Mouse (Mus musculus) G1E-ER4 (cell line): Measurements from ENCODE around the gene Ubb. TPM values are rescaled to one million over a fixed set of nuclear protein-coding genes. Genes with fewer than 3 reads are reported as not detected.

ENCODE experiments used
- GATA1 ChIP-seq: IDR thresholded peaks from one replicate; pipeline ENCODE4 v1.8.0; 2012; ENCODE audit warnings: low read length, inconsistent platforms
- polyA plus RNA-seq: library from polyadenylated mRNA; stranded (reverse); fragments of >175 nt; gene quantifications from 2 replicates; pipeline ENCODE4 v1.2.3, GENCODE M21; 2012

The Ubb gene
- polyA plus RNA-seq, 1 experiment, result 1,001 TPM

- TF ChIP-seq GATA1, result no peak
Measured at GRCm38 (mm10) chr11:62566211-62566610, 15.2 kb downstream of the Ubb start.

- TF ChIP-seq GATA1, result no peak
Measured at GRCm38 (mm10) chr11:62568300-62568699, 17.3 kb downstream of the Ubb start.

GRCm38 (mm10) chr11:62573959-62574702 is 23.2 kb downstream of the Ubb start, which contains the start of gene Trpv2:
Gene Trpv2 (plus strand): TSS chr11:62574486.
- TF ChIP-seq GATA1, result no peak

- TF ChIP-seq GATA1, result no peak
Measured at GRCm38 (mm10) chr11:62574703-62575085, 23.7 kb downstream of the Ubb start.

GRCm38 (mm10) chr11:62575297-62575658 is 24.3 kb downstream of the Ubb start:
- TF ChIP-seq GATA1, result no peak

GRCm38 (mm10) chr11:62575659-62576438 is 24.9 kb downstream of the Ubb start:
- TF ChIP-seq GATA1, result no peak

- TF ChIP-seq GATA1, result peak; percentile 7
Measured at GRCm38 (mm10) chr11:62576530-62577152, 25.7 kb downstream of the Ubb start.

GRCm38 (mm10) chr11:62583031-62583430 is 32.1 kb downstream of the Ubb start:
- no peak for TF ChIP-seq GATA1

GRCm38 (mm10) chr11:62584671-62585206 is 33.8 kb downstream of the Ubb start:
- no peak for TF ChIP-seq GATA1

GRCm38 (mm10) chr11:62587034-62587433 is 36.1 kb downstream of the Ubb start:
- no peak for TF ChIP-seq GATA1

GRCm38 (mm10) chr11:62589391-62589790 is 38.4 kb downstream of the Ubb start:
- TF ChIP-seq GATA1, result no peak

- no peak for TF ChIP-seq GATA1
Measured at GRCm38 (mm10) chr11:62591026-62591425, 40.1 kb downstream of the Ubb start.

GRCm38 (mm10) chr11:62591904-62592575 is 41.1 kb downstream of the Ubb start:
- no peak for TF ChIP-seq GATA1

GRCm38 (mm10) chr11:62598571-62598970 is 47.6 kb downstream of the Ubb start:
- no peak for TF ChIP-seq GATA1
